Mouse (Mus musculus): ENCODE results near the gene Draxin. TPM values are rescaled to one million over a fixed set of nuclear protein-coding genes. Genes with fewer than 3 reads are reported as not detected.

Gene Draxin
- polyA plus RNA-seq, 1 experiment from 2014 or later = 1.3 TPM

DNA sequence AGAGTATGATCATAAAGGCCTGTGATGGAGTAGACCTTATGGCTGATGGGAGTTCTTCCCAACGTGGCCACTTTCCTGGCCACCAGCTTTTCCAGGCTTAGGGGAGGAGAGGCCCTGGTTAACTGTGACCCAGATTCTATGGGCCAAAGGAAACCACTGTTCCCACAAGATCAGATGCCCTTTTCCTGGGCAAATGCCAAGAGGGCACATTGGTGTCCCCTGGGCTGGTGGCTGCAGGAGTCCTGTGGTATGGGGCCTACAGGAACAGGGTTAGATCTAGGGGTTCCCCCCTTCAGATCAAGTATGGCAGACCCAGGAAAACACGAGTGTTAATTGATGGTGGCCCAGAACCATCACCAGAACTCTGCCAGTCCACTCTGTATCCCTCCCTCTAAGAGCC lies 17.2 kb upstream of the Draxin start:
- Histone ChIP-seq H3K4me3 (no peak overlapping the region), H3K36me3 (peaks cover 47% of the 10 kb centered on the region), H3K9me3 (replicated peaks) (no peaks in the 10 kb centered on the region), H3K27me3 (ENCODE audit: low read depth, poor library complexity, severe bottlenecking) (no peaks in the 10 kb centered on the region), H3K4me1 (peaks cover 31% of the 10 kb centered on the region), H3K27ac (no peak overlapping the region)
- WGBS = 89% methylated on average over 2 of the region's 2 CpGs
- DNase-seq (ENCODE audit: low spot score) = no peak

DNA sequence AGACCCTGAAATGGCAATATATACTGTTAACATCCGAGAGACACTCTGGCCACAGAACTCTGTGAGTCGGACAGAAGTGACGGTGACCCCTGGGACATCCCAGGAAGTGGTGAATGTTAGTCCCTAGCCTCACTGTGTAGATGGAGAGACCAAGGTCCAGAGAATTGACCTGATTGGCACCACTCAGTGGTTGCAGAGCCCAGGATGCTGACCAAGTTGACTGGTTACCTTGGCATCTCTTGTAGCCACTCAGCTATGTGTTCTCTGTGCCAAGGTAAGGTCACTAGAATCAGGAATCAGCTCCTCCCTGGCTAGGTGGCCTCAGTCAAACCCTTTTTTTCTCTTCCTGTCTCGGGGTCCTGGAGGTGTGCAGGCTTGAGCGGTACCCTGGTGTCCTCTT lies 13.2 kb upstream of the Draxin start:
- H3K4me1 ChIP-seq = peaks cover 15% of the 10 kb centered on the region
- H3K9me3 ChIP-seq (replicated peaks) = no peaks in the 10 kb centered on the region
- H3K4me3 ChIP-seq = no peak overlapping the region
- no peak overlapping the region for H3K27ac ChIP-seq
- 89% methylated on average over 5 of the region's 5 CpGs for WGBS
- no peak for DNase-seq (ENCODE audit: low spot score)
- peaks cover 47% of the 10 kb centered on the region for H3K36me3 ChIP-seq
- peaks cover 7% of the 10 kb centered on the region for H3K27me3 ChIP-seq (ENCODE audit: low read depth, poor library complexity, severe bottlenecking)

DNA sequence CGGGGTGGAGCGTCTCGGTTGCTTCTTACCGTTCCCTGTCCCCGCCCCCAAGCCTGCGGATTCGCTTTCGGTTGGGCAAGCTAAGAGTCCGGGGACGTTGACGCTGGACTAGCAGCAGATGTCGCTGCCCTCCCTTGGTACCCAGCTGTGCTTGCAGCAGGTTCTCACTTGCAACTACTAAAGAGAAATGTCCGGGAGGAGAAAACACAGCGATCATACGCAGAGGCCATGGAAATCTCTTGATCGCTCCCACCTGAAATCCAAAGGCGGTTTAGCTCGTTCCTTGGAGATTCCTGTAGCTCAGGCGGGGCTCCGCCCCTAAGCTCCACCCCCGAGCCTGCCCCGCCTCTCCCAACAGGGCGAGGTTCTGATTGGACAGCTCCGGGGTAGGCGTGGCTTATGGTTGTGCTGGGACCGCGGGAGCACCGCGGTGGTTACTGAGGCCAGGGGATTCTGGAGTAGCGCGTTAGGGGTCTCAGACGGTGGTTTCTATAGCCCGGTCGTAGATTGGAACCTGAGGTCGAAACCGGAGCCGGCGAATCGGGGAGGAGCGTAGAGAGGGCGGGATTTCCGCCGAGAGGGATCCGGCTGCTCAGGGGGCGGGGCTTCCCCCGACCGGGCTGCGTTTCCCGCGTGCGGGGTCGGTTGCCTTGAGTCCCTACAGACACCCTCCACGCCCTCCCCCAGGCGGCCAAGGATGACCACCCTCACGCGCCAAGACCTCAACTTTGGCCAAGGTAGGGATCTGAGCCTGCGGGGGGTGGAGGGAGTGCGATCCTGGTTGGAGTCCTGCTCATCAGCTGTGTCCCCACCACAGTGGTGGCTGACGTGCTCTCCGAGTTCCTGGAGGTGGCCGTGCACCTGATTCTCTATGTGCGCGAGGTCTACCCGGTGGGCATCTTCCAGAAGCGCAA lies 9.9 kb upstream of the Draxin start:
- peak overlapping the region; percentile 88 for H3K27ac ChIP-seq
- H3K4me1 ChIP-seq = peaks cover 18% of the 10 kb centered on the region
- H3K4me3 ChIP-seq = peak overlapping the region; percentile 75
- H3K36me3 ChIP-seq = peaks cover 26% of the 10 kb centered on the region
- peak; percentile 96 for DNase-seq (ENCODE audit: low spot score)
- WGBS = under 1% methylated on average over 65 of the region's 65 CpGs
- H3K27me3 ChIP-seq (ENCODE audit: low read depth, poor library complexity, severe bottlenecking) = peaks cover 19% of the 10 kb centered on the region
- H3K9me3 ChIP-seq (replicated peaks) = no peaks in the 10 kb centered on the region

DNA sequence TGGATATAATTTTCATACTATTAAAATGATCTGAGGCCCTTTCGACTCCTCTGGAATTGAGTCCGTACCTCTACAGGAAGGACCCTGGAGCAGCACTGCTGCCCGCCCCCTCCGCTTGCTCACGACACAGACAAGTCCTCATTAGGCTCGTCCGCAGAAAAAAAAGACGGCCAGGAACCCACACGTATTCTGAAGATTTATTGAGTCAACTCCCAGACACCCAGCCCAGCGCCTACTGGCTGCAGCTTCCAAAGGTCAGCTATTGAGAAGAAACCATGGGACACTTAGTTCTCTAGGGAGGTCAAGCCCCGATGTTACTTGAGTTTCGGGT lies 9.2 kb upstream of the Draxin start:
- peaks cover 19% of the 10 kb centered on the region for H3K27me3 ChIP-seq (ENCODE audit: low read depth, poor library complexity, severe bottlenecking)
- under 1% methylated on average over 12 of the region's 12 CpGs for WGBS
- H3K4me3 ChIP-seq = peak overlapping the region; percentile 75
- peaks cover 20% of the 10 kb centered on the region for H3K36me3 ChIP-seq
- H3K27ac ChIP-seq = peak overlapping the region; percentile 88
- DNase-seq (ENCODE audit: low spot score) = no peak
- H3K4me1 ChIP-seq = peaks cover 18% of the 10 kb centered on the region
- no peaks in the 10 kb centered on the region for H3K9me3 ChIP-seq (replicated peaks)

DNA sequence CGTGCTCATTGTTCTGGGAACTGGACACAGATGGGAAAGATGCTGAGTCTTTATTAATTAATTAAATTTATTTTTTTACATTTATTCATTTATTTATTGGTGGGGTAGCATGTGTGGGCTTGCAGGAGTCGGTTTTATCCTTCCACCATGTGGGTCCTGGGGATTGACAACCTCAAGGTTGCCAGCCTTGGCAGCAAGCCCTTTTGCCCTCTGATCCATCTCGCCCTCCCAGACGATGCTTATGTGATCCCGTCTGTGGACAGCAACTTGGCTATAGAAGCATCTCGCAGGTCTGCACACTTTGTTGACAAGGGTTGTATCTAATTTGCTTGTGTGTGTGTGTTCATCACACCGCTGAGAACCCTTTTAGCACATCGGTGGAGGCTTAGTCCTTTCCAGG lies 7.0 kb upstream of the Draxin start:
- no peak for DNase-seq (ENCODE audit: low spot score)
- WGBS = 75% methylated on average over 8 of the region's 8 CpGs
- peaks cover 5% of the 10 kb centered on the region; the same call in 1 of the 2 replicates for H3K36me3 ChIP-seq
- H3K27me3 ChIP-seq (ENCODE audit: low read depth, poor library complexity, severe bottlenecking) = peaks cover 19% of the 10 kb centered on the region
- no peaks in the 10 kb centered on the region for H3K9me3 ChIP-seq (replicated peaks)
- H3K4me1 ChIP-seq = peaks cover 18% of the 10 kb centered on the region
- H3K27ac ChIP-seq = no peak overlapping the region
- H3K4me3 ChIP-seq = no peak overlapping the region

DNA sequence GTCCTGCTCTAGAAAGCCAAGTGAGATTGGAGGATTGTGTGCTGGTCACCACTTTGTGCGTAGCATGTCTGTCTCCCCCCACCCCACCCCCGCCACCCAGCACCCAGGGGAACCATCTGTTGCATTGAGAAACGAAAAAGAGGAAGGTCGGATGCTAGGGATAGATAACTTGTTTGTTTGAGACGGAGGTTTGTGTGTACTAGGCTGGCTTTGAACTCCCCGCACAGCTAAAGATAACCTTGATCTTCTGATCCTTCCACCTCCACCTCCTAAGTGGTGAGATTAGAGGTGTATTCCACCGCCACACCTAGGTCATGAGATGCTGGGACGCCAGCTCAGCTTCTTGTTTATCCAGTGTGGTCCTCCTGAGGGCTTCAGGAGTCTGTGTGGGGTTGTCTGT lies 4.5 kb upstream of the Draxin start:
- Histone ChIP-seq H3K36me3 (peaks cover 5% of the 10 kb centered on the region; the same call in 1 of the 2 replicates), H3K27me3 (ENCODE audit: low read depth, poor library complexity, severe bottlenecking) (peaks cover 34% of the 10 kb centered on the region), H3K27ac (no peak overlapping the region), H3K9me3 (replicated peaks) (no peaks in the 10 kb centered on the region), H3K4me3 (no peak overlapping the region), H3K4me1 (peaks cover 31% of the 10 kb centered on the region)
- 86% methylated on average over 8 of the region's 8 CpGs for WGBS
- no peak for DNase-seq (ENCODE audit: low spot score)

DNA sequence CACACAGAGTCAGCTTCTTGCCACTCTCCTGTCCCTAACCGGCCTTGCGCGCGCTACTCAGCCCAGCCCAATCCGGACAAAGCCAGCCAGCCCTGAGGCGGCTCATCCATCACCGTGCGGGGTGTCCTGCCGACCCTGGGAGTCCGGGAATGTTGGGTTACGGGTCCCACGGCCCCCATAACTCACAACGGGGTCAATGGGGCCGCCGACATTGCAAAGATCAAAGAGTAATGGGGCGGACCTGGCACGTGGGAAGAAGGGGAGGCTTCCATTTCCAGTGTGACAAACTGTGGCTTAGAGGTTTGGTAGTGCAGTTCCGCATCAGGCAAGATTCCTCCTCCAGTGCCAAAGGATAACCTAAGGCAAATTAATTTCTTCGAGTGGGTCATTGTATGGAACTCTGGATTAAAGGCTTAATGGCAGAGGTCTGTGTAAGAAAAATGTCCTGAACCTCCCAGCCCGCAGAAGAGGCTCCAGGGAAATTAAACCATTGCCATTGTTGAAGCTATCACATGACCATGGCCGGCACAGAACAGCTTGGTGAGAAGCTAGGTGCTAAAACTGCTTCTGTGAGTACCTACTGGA lies 1.1 kb upstream of the Draxin start:
- H3K9me3 ChIP-seq (replicated peaks) = no peaks in the 10 kb centered on the region
- peak overlapping the region; percentile 69 for H3K4me3 ChIP-seq
- peaks cover 39% of the 10 kb centered on the region for H3K27me3 ChIP-seq (ENCODE audit: low read depth, poor library complexity, severe bottlenecking)
- WGBS = under 1% methylated on average over 21 of the region's 21 CpGs
- peak overlapping the region; percentile 95 for H3K27ac ChIP-seq
- peaks cover 5% of the 10 kb centered on the region; the same call in 1 of the 2 replicates for H3K36me3 ChIP-seq
- peak; percentile 88 for DNase-seq (ENCODE audit: low spot score)
- peaks cover 41% of the 10 kb centered on the region for H3K4me1 ChIP-seq

DNA sequence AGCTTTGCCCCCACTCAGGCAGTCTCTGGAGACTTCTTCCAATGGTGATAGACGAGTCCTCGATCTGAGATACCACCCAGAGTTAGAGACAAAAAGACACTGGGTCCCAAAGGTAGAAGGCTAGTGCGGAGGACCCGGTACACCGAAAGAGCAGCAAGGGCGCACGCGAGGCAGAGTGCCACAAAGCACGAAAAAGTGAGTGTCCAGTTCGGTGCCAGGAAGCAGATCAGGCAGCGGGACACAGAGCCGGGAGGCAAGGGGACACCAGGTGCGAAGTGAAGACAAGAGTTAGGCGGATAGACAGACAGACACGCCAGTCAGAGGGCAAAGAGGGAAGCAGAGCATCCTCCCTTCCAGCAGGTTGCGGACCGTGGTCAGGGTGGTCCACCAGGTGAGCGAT lies 365 bp downstream of the Draxin start, which contains the start of gene Mad2l2:
TSS of gene Mad2l2 (plus strand) at position 252 of the 400 bp plus-strand sequence.
- Histone ChIP-seq H3K4me3 (peak within 1 kb of the TSS; percentile 69), H3K9me3 (replicated peaks) (no peaks in the 10 kb centered on the region), H3K27ac (peak within 1 kb of the TSS; percentile 95), H3K27me3 (ENCODE audit: low read depth, poor library complexity, severe bottlenecking) (peaks cover 39% of the 10 kb centered on the region), H3K36me3 (peaks cover 5% of the 10 kb centered on the region; the same call in 1 of the 2 replicates), H3K4me1 (peaks cover 45% of the 10 kb centered on the region)
- 1% methylated on average over 18 of the region's 18 CpGs for WGBS
- DNase-seq (ENCODE audit: low spot score) = no peak

DNA sequence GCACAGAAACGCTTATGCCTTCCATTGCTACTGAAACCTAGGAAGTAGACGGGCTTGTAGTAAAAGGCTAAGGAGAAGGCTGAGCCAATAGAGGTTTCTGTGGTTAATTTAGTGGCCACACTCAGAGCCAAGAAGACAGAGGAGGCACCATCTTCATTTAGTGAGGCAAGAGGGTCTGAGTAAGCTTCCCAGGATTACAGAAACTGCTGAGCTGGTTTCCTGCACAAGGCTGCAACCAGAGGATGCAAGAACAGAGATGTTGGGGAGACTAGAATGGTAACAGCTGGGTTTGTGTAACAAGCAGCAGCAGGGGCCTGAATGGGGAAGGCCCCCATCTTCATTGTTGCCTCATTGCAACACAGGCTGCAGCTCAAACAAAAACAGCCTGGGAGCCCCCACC lies 1.8 kb downstream of the Draxin start:
- H3K4me1 ChIP-seq = peaks cover 53% of the 10 kb centered on the region
- DNase-seq (ENCODE audit: low spot score) = no peak
- peaks cover 2% of the 10 kb centered on the region; the same call in 1 of the 2 replicates for H3K36me3 ChIP-seq
- no peak overlapping the region for H3K27ac ChIP-seq
- no peaks in the 10 kb centered on the region for H3K9me3 ChIP-seq (replicated peaks)
- WGBS = 83% methylated on average over 2 of the region's 2 CpGs
- H3K4me3 ChIP-seq = no peak overlapping the region
- H3K27me3 ChIP-seq (ENCODE audit: low read depth, poor library complexity, severe bottlenecking) = peaks cover 39% of the 10 kb centered on the region

DNA sequence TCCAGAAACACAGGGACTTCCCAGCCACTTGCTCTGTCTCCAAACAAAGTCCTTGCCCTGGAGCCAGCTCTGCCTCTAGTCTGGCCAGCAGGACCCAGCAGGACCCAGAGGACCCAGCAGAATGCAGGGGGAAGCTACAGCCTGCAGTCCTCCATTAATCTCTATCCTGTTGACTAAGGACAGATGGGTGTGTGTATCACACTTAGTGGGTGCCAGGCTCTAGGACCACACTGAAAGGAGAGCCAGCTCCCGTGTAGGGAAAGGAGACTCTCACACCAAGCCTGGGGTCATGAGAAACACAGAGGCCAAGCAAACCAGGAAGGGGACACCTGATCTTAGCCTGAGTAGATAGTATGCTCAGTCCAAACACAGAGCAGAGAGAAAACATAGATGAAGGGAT lies 2.3 kb downstream of the Draxin start:
- Histone ChIP-seq H3K4me3 (no peak overlapping the region), H3K9me3 (replicated peaks) (no peaks in the 10 kb centered on the region), H3K27ac (no peak overlapping the region), H3K27me3 (ENCODE audit: low read depth, poor library complexity, severe bottlenecking) (peaks cover 39% of the 10 kb centered on the region), H3K4me1 (peaks cover 58% of the 10 kb centered on the region), H3K36me3 (no peaks in the 10 kb centered on the region; the same call in 1 of the 2 replicates)
- WGBS = 50% methylated on average over 1 of the region's 1 CpGs
- DNase-seq (ENCODE audit: low spot score) = no peak

DNA sequence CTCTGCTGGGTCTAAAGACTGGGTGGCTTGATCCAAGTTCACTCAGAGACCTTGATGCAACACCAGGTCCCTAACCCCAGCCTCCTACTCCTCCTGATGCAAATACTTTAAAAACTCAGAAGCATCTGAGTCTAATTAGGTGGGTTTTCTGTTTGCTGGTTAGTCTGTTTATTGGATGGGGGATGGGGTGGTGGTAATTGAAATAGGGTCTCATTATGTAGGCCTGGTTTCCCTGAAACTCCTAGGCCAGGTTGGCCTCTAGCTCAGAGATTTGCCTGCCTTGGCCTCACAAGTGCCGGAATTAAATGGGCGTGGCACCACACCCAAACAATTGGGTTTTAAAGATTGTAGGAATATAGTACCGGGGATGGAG lies 7.8 kb downstream of the Draxin start:
- WGBS = 54% methylated on average over 3 of the region's 3 CpGs
- no peaks in the 10 kb centered on the region for H3K9me3 ChIP-seq (replicated peaks)
- peak overlapping the region; percentile 28 for H3K4me3 ChIP-seq
- DNase-seq (ENCODE audit: low spot score) = no peak
- peaks cover 47% of the 10 kb centered on the region for H3K4me1 ChIP-seq
- peak overlapping the region; percentile 87 for H3K27ac ChIP-seq
- no peaks in the 10 kb centered on the region for H3K36me3 ChIP-seq
- H3K27me3 ChIP-seq (ENCODE audit: low read depth, poor library complexity, severe bottlenecking) = 0 out of 2 replicates have a peak, but pooled peaks cover under 1% of the 10 kb centered on the region

DNA sequence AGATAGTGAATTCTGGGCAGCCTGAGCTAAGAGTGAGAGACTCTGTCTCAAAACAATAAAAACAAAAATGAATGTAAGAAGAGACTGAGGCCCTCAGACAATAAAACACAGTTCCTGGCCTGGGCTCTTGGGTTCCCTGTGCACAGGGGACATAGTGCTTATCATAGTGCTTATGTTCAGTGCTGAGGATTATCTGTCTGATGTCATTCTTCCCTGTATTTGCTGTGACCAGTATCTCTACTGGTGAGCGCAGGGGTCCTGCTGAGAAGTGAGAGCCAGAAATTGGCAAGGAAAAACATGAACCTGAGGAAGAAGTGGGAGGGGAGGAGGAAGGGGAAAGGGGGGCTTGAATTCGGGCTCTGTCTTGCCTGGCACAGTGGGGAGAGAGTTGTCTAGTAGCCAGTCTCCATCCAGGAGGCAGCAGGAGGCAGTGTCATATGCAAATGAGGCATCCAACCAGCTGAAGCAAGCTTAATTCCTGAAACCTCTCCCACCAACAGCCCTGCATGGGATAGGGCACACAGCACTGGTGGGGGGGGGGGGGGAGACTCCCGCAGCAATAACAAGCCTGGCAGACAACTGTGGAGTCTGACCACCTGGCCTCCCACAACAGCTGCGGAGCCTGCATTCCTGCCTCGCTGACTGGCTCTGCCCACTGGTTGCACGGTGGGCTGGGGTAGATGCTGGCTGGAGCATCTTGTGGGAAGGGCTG lies 8.4 kb downstream of the Draxin start:
- H3K27ac ChIP-seq = peak overlapping the region; percentile 87
- H3K27me3 ChIP-seq (ENCODE audit: low read depth, poor library complexity, severe bottlenecking) = no peaks in the 10 kb centered on the region
- H3K4me3 ChIP-seq = peak overlapping the region; percentile 28
- no peaks in the 10 kb centered on the region for H3K9me3 ChIP-seq (replicated peaks)
- 17% methylated on average over 5 of the region's 6 CpGs for WGBS
- no peaks in the 10 kb centered on the region for H3K36me3 ChIP-seq
- DNase-seq (ENCODE audit: low spot score) = peak; percentile 81
- peaks cover 47% of the 10 kb centered on the region for H3K4me1 ChIP-seq

DNA sequence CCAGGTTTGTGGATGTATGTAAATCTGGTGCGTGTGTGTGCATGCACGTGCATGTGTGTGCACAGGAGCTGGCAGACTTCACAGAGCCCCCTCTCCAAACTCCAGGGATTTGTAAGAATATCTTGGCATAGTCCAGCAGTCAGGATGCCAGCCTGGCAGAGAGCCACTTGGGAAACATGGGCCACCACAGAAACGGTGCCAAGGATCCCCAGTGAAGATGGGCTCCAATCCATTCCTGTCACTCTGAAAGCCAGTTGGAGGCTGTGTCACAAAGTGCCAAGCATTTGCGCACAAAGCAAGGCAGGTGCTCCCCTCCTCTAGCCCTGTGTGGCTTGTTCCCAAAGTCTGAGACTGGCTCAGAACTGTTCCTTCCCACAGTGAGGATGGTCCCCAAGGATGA lies 9.1 kb downstream of the Draxin start:
- Histone ChIP-seq H3K27ac (peak overlapping the region; percentile 87), H3K36me3 (no peaks in the 10 kb centered on the region), H3K9me3 (replicated peaks) (no peaks in the 10 kb centered on the region), H3K4me3 (no peak overlapping the region), H3K4me1 (peaks cover 43% of the 10 kb centered on the region), H3K27me3 (ENCODE audit: low read depth, poor library complexity, severe bottlenecking) (no peaks in the 10 kb centered on the region)
- 91% methylated on average over 4 of the region's 4 CpGs for WGBS
- DNase-seq (ENCODE audit: low spot score) = no peak

All from limb, embryonic 10.5 days (tissue).